Mouse (Mus musculus) CH12.LX (cell line): ENCODE measurements at regions not wholly inside any gene's neighbourhood (a gene's known extent, or its start where the extent isn't known, plus 50 kb on each side); places are given as distances from the start of the nearest gene placed in this dataset.
A peak's percentile ranks its signal among the peaks of the same experiment; 100 is the strongest.

Experiments used
- DNase-seq: peaks from one replicate; pipeline ENCODE4 v3.0.0-alpha.2; 2013; ENCODE audit errors: extremely low read depth
- H3K27ac ChIP-seq: 2 replicates; pipeline ENCODE4 v1.5.1; 2012; ENCODE audit warnings: low read depth, mild to moderate bottlenecking, control low read depth, moderate library complexity; ENCODE audit not compliant: insufficient read depth
- H3K27me3 ChIP-seq: replicated peaks from 2 replicates; pipeline ENCODE3; 2012; ENCODE audit warnings: inconsistent platforms
- H3K36me3 ChIP-seq, 2 experiments: replicated peaks in 1 of 2; 2 replicates each; pipeline versions ENCODE3 to v1.6.1; 2012; ENCODE audit warnings: inconsistent platforms in 1 of 2, low read length in 1 of 2, mild to moderate bottlenecking in 1 of 2, mixed read lengths in 1 of 2, moderate library complexity in 1 of 2; ENCODE audit not compliant: control insufficient read depth in 1 of 2, insufficient read depth in 1 of 2
- H3K4me1 ChIP-seq, 2 experiments: 2 replicates each; pipeline ENCODE4 v1.6.1; 2012; ENCODE audit warnings: inconsistent platforms in 1 of 2, moderate library complexity in 1 of 2; ENCODE audit not compliant: insufficient read depth in 2 of 2, control insufficient read depth in 1 of 2
- H3K4me2 ChIP-seq: 2 replicates; pipeline ENCODE4 v1.6.1; 2012; ENCODE audit warnings: low read depth, mild to moderate bottlenecking, control low read depth; ENCODE audit not compliant: poor library complexity, insufficient read depth, severe bottlenecking
- H3K4me3 ChIP-seq, 3 experiments: fragments of 150-350 bp in 1 of 3; sonication (generic) in 1 of 3; replicated peaks in 1 of 3; 2 replicates each; pipeline versions ENCODE3 to v1.5.1; 2011 to 2012; ENCODE audit warnings: low read depth in 2 of 3, low read length in 2 of 3, mild to moderate bottlenecking in 2 of 3, moderate library complexity in 2 of 3, control low read depth in 1 of 3, improper control_type of control experiment in 1 of 3, inconsistent platforms in 1 of 3, mixed read lengths in 1 of 3; ENCODE audit not compliant: poor library complexity in 1 of 3
- H3K79me2 ChIP-seq: replicated peaks from 2 replicates; pipeline ENCODE4 v1.6.1; 2012; ENCODE audit warnings: mild to moderate bottlenecking, moderate library complexity; ENCODE audit not compliant: control insufficient read depth, poor library complexity, insufficient read depth, severe bottlenecking; ENCODE audit errors: extremely low read depth
- H3K9ac ChIP-seq: 2 replicates; pipeline ENCODE4 v1.6.1; 2012; ENCODE audit warnings: low read depth, mild to moderate bottlenecking, control low read depth, moderate library complexity; ENCODE audit not compliant: insufficient read depth
- H3K9me3 ChIP-seq: replicated peaks from 2 replicates; pipeline ENCODE3; 2012; ENCODE audit warnings: low read length, inconsistent platforms, mixed read lengths
- BHLHE40 ChIP-seq: IDR thresholded peaks from 2 replicates; pipeline ENCODE4 v1.6.1; 2011; ENCODE audit warnings: mild to moderate bottlenecking, low read depth, low read length, improper control_type of control experiment
- CHD2 ChIP-seq: IDR thresholded peaks from 2 replicates; pipeline ENCODE4 v1.6.1; 2011; ENCODE audit warnings: low read length, improper control_type of control experiment
- CTCF ChIP-seq, 2 experiments: IDR thresholded peaks in 1 of 2; conservative IDR thresholded peaks in 1 of 2; 2 replicates each; pipeline ENCODE4 v1.5.1; 2011 to 2012; ENCODE audit warnings: low read depth in 2 of 2, low read length in 2 of 2, improper control_type of control experiment in 1 of 2, inconsistent platforms in 1 of 2, mild to moderate bottlenecking in 1 of 2, moderate library complexity in 1 of 2
- EP300 ChIP-seq: IDR thresholded peaks from 2 replicates; pipeline ENCODE4 v1.6.1; 2011; ENCODE audit warnings: low read length, improper control_type of control experiment
- GABPA ChIP-seq: IDR thresholded peaks from 2 replicates; pipeline ENCODE4 v1.6.1; 2012; ENCODE audit warnings: low read depth, low read length, improper control_type of control experiment, inconsistent platforms; ENCODE audit not compliant: insufficient replicate concordance
- HCFC1 ChIP-seq: IDR thresholded peaks from 2 replicates; pipeline ENCODE4 v1.6.1; 2012; ENCODE audit warnings: low read depth, mild to moderate bottlenecking, inconsistent platforms, low read length, improper control_type of control experiment
- IRF4 ChIP-seq: IDR thresholded peaks from 2 replicates; pipeline ENCODE4 v1.6.1; 2014; ENCODE audit warnings: low read depth, mild to moderate bottlenecking, inconsistent platforms, low read length, improper control_type of control experiment
- KAT2A ChIP-seq: IDR thresholded peaks from 2 replicates; pipeline ENCODE4 v1.6.1; 2012; ENCODE audit warnings: low read length, improper control_type of control experiment, inconsistent platforms; ENCODE audit not compliant: insufficient replicate concordance
- MAZ ChIP-seq: IDR thresholded peaks from 2 replicates; pipeline ENCODE4 v1.6.1; 2012; ENCODE audit warnings: low read depth, mild to moderate bottlenecking, inconsistent platforms, low read length, improper control_type of control experiment, moderate library complexity
- MEF2A ChIP-seq: IDR thresholded peaks from 2 replicates; pipeline ENCODE4 v1.6.1; 2014; ENCODE audit warnings: low read depth, mild to moderate bottlenecking, inconsistent platforms, low read length, improper control_type of control experiment, borderline replicate concordance
- MXI1 ChIP-seq: IDR thresholded peaks from 2 replicates; pipeline ENCODE4 v1.6.1; 2011; ENCODE audit warnings: mild to moderate bottlenecking, low read depth, low read length, improper control_type of control experiment
- MYC ChIP-seq: IDR thresholded peaks from 2 replicates; pipeline ENCODE4 v1.6.1; 2011; ENCODE audit warnings: low read depth, mild to moderate bottlenecking, improper control_type of control experiment, low read length
- NELFE ChIP-seq: IDR thresholded peaks from 2 replicates; pipeline ENCODE4 v1.6.1; 2011; ENCODE audit warnings: low read depth, low read length, improper control_type of control experiment
- NRF1 ChIP-seq: IDR thresholded peaks from 2 replicates; pipeline ENCODE4 v1.6.1; 2014; ENCODE audit warnings: low read depth, mild to moderate bottlenecking, inconsistent platforms, low read length, improper control_type of control experiment, moderate library complexity
- PAX5 ChIP-seq: IDR thresholded peaks from 2 replicates; pipeline ENCODE4 v1.6.1; 2012; ENCODE audit warnings: low read length, inconsistent platforms, mixed read lengths
- POLR2A ChIP-seq: IDR thresholded peaks from 2 replicates; pipeline ENCODE4 v1.6.1; 2011; ENCODE audit warnings: low read depth, mild to moderate bottlenecking, improper control_type of control experiment, low read length
- POLR2AphosphoS2 ChIP-seq: IDR thresholded peaks from 2 replicates; pipeline ENCODE4 v1.6.1; 2011; ENCODE audit warnings: low read depth, low read length, improper control_type of control experiment
- RCOR1 ChIP-seq: conservative IDR thresholded peaks from 2 replicates; pipeline ENCODE4 v1.6.1; 2012; ENCODE audit warnings: low read depth, mild to moderate bottlenecking, inconsistent platforms, low read length, improper control_type of control experiment
- SMC3 ChIP-seq: IDR thresholded peaks from 2 replicates; pipeline ENCODE4 v1.6.1; 2011; ENCODE audit warnings: low read depth, low read length, improper control_type of control experiment
- TBP ChIP-seq: conservative IDR thresholded peaks from 2 replicates; pipeline ENCODE4 v1.6.1; 2011; ENCODE audit warnings: low read depth, low read length, improper control_type of control experiment
- UBTF ChIP-seq: IDR thresholded peaks from 2 replicates; pipeline ENCODE4 v1.6.1; 2012; ENCODE audit warnings: low read depth, mild to moderate bottlenecking, inconsistent platforms, low read length, improper control_type of control experiment, moderate library complexity
- USF1 ChIP-seq: IDR thresholded peaks from 2 replicates; pipeline ENCODE4 v1.6.1; 2014; ENCODE audit warnings: low read depth, mild to moderate bottlenecking, inconsistent platforms, low read length, improper control_type of control experiment
- USF2 ChIP-seq: conservative IDR thresholded peaks from 2 replicates; pipeline ENCODE4 v1.6.1; 2011; ENCODE audit warnings: low read depth, low read length, improper control_type of control experiment
- ZC3H11A ChIP-seq: IDR thresholded peaks from 2 replicates; pipeline ENCODE4 v1.6.1; 2012; ENCODE audit warnings: low read depth, mild to moderate bottlenecking, inconsistent platforms, low read length, improper control_type of control experiment
- dilution Hi-C: fragments of 300-500 bp; cut with MboI; formaldehyde crosslinking; loops from 2 replicates; pipeline ENCODE4 v1.14.3; 2020; ENCODE audit warnings: low sequenced_read_pairs; ENCODE audit not compliant: extremely low pct_unique_long_range_greater_than_20kb, extremely low pct_ligation_motif_present
- in situ Hi-C: fragments of 300-500 bp; cut with MboI; formaldehyde crosslinking; loops from 3 replicates; pipeline ENCODE4 v1.14.3; 2019; ENCODE audit warnings: low sequenced_read_pairs, low pct_ligation_motif_present, low pct_unique_long_range_greater_than_20kb, mixed read lengths

DNA sequence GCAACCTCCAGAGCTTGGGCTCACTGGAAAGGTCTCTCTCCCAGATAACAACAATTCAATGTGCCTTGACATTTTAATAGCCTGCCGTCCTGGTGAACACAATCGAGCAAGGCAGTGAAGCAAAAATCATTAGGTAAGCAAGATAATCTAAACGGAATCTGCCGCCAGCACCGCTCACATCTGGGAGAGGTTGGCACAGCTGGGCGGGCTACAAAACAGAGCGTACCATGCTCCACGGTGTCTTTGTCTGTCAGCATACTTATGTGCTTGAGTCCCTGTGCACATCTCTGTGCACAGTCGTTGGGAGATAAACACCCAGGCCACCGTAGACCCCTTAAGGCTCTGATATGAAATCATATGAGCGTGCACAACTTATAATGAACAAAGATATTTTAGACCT lies 108.1 kb downstream of the Insig2 start:
- H3K27me3 ChIP-seq = no peaks in the 10 kb centered on the region
- DNase-seq = no peak
- H3K4me3 ChIP-seq = no peak overlapping the region
- TF ChIP-seq PAX5 = no peak
- no peak for TF ChIP-seq EP300
- no peak for TF ChIP-seq USF2
- no peak for TF ChIP-seq CHD2
- no peak for TF ChIP-seq HCFC1
- TF ChIP-seq SMC3 = no peak
- TF ChIP-seq NELFE = no peak
- TF ChIP-seq ZC3H11A = no peak
- no peak for TF ChIP-seq IRF4
- TF ChIP-seq RCOR1 = no peak
- TF ChIP-seq MAZ = no peak
- no peak for TF ChIP-seq GABPA
- no peak for TF ChIP-seq POLR2AphosphoS2
- TF ChIP-seq USF1 = no peak
- TF ChIP-seq POLR2A = no peak
- TF ChIP-seq KAT2A = no peak
- TF ChIP-seq MYC = no peak
- no peak for TF ChIP-seq BHLHE40
- no peak for TF ChIP-seq MXI1
- H3K4me2 ChIP-seq = no peak overlapping the region
- H3K79me2 ChIP-seq = no peaks in the 10 kb centered on the region
- peaks cover 8 to 24% of the 10 kb centered on the region in 2 experiments for H3K4me1 ChIP-seq
- no peaks in the 10 kb centered on the region for H3K36me3 ChIP-seq
- no peaks in the 10 kb centered on the region for H3K9me3 ChIP-seq
- dilution Hi-C loops = no loop called here
- no peak overlapping the region for H3K27ac ChIP-seq
- in situ Hi-C loops = no loop called here
- no peak overlapping the region for H3K9ac ChIP-seq

GRCm38 (mm10) chr1:121226466-121227232 lies 105.7 kb downstream of the Insig2 start:
- H3K4me2 ChIP-seq = peak overlapping the region; percentile 50; the same call in 1 of the 2 replicates
- no peak overlapping the region for H3K4me3 ChIP-seq
- H3K9me3 ChIP-seq = no peaks in the 10 kb centered on the region
- H3K27me3 ChIP-seq = no peaks in the 10 kb centered on the region
- dilution Hi-C loops (no loop called here), in situ Hi-C loops (no loop called here)
- H3K9ac ChIP-seq = no peak overlapping the region
- H3K4me1 ChIP-seq = peaks cover 8 to 19% of the 10 kb centered on the region in 2 experiments
- no peaks in the 10 kb centered on the region for H3K36me3 ChIP-seq
- peak; percentile 22 for DNase-seq
- TF ChIP-seq MYC (no peak), TBP (no peak), MEF2A (no peak), BHLHE40 (no peak), MXI1 (no peak), POLR2A (no peak), NRF1 (no peak), CTCF (conservative IDR thresholded peaks at IDR 0.05 in 1 of 2, IDR thresholded peaks at IDR 0.05 in 1 of 2; ENCODE audit: low read depth in 2 of 2, low read length in 2 of 2) (no peak), MAZ (no peak), POLR2AphosphoS2 (no peak), UBTF (no peak), RCOR1 (no peak)
- no peaks in the 10 kb centered on the region for H3K79me2 ChIP-seq
- H3K27ac ChIP-seq = no peak overlapping the region
